Mouse (Mus musculus) limb, embryonic 14.5 days (tissue): Measurements from ENCODE around the gene Scrn3. TPM values are rescaled to one million over a fixed set of nuclear protein-coding genes. Genes with fewer than 3 reads are reported as not detected.

Experiments used
- ATAC-seq: fragments of 200-750 bp; cut with Nextera tagmentation; 2 replicates; pipeline ENCODE4 v1.8.0; 2017; ENCODE audit warnings: low read depth, moderate number of reproducible peaks, moderate TSS enrichment; ENCODE audit not compliant: low FRiP score
- DNase-seq: peaks from one replicate; pipeline ENCODE4 v3.0.0-alpha.2; 2015; ENCODE audit warnings: low spot score
- H3K27ac ChIP-seq: fragments of 300-500 bp; sonication (generic); replicated peaks from 2 replicates; pipeline ENCODE4 v1.5.1; 2014; ENCODE audit warnings: low read depth, mild to moderate bottlenecking, low read length, moderate library complexity, mixed read lengths
- H3K27me3 ChIP-seq: fragments of 300-500 bp; sonication (generic); 2 replicates; pipeline ENCODE4 v1.6.1; 2014; ENCODE audit warnings: low read length, mixed read lengths; ENCODE audit not compliant: control insufficient read depth, insufficient read depth
- H3K36me3 ChIP-seq: fragments of 300-500 bp; sonication (generic); 2 replicates; pipeline ENCODE4 v1.6.1; 2014; ENCODE audit warnings: mild to moderate bottlenecking, low read length, moderate library complexity, mixed read lengths; ENCODE audit not compliant: control insufficient read depth, insufficient read depth
- H3K4me1 ChIP-seq: fragments of 300-500 bp; sonication (generic); 2 replicates; pipeline ENCODE4 v1.6.1; 2014; ENCODE audit warnings: antibody characterized with exemption, low read length, mixed read lengths; ENCODE audit not compliant: control insufficient read depth, insufficient read depth
- H3K4me2 ChIP-seq: fragments of 300-500 bp; sonication (generic); replicated peaks from 2 replicates; pipeline ENCODE4 v1.6.1; 2014; ENCODE audit warnings: low read depth, mild to moderate bottlenecking, low read length, moderate library complexity; ENCODE audit not compliant: severe bottlenecking
- H3K4me3 ChIP-seq: fragments of 300-500 bp; sonication (generic); replicated peaks from 2 replicates; pipeline ENCODE4 v1.5.1; 2014; ENCODE audit warnings: low read length
- H3K9ac ChIP-seq: fragments of 300-500 bp; sonication (generic); 2 replicates; pipeline ENCODE4 v1.6.1; 2014; ENCODE audit warnings: mild to moderate bottlenecking, low read depth, low read length, moderate library complexity; ENCODE audit not compliant: severe bottlenecking
- H3K9me3 ChIP-seq: fragments of 300-500 bp; sonication (generic); 2 replicates; pipeline ENCODE4 v1.6.1; 2016; ENCODE audit warnings: low read length; ENCODE audit not compliant: control insufficient read depth
- POLR2A ChIP-seq: fragments of 200-500 bp; IDR thresholded peaks from 2 replicates; pipeline ENCODE4 v1.8.0; 2012; ENCODE audit warnings: inconsistent platforms, mild to moderate bottlenecking, moderate library complexity, borderline replicate concordance; ENCODE audit not compliant: insufficient read depth, insufficient read length; ENCODE audit errors: extremely low read depth
- WGBS: fragments of 180-500 bp; shearing (Covaris S2); extraction: QIAGEN DNeasy Blood & Tissue Kit; methylation state at CpG from one replicate; pipeline ENCODE4 v1.1.7; 2014; 5-methylcytosine and 5-hydroxymethylcytosine counted together
- polyA plus RNA-seq, 2 experiments: library from polyadenylated mRNA; depleted of rRNA in 1 of 2; stranded (reverse) in 1 of 2; unstranded in 1 of 2; fragments of >200 nt; fragmentation: Nextera tagmentation in 1 of 2; extraction: Ambion mirVana in 1 of 2; gene quantifications; 2 replicates each; pipeline versions ENCODE4 v1.2.1 to v1.2.3; 2012 to 2014

Scrn3 gene
- polyA plus RNA-seq, 2 experiments, result 12.0 to 13.6 TPM

DNA sequence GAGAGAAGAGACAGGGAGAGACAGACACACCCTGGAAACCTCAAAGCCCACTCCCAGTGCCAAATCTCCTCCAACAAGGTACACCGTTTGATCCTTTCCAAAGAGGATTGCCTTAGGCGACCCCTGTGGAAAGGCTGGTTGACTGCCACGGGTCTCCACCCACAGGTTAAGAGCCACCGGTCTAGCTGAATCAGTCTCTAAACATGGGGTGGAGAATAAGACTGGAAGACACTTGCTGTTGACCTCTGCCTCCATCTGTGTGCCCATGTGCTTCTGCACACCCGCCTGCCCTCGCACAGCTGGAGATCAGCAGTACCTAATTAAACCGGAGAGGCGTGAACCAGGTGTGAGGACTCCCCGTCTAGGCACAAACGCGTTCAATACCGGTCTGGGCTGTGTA is 10.6 kb downstream of the Scrn3 start:
- Histone ChIP-seq H3K9ac (no peak overlapping the region), H3K4me3 (no peak overlapping the region), H3K36me3 (0 out of 2 replicates have a peak, but pooled peaks cover 7% of the 10 kb centered on the region), H3K9me3 (no peaks in the 10 kb centered on the region), H3K27ac (no peak overlapping the region), H3K4me1 (no peaks in the 10 kb centered on the region), H3K4me2 (no peak overlapping the region), H3K27me3 (no peaks in the 10 kb centered on the region)
- no peak for TF ChIP-seq POLR2A
- WGBS, result 50% methylated on average over 12 of the region's 12 CpGs
- ATAC-seq (no peak), DNase-seq (no peak)

DNA sequence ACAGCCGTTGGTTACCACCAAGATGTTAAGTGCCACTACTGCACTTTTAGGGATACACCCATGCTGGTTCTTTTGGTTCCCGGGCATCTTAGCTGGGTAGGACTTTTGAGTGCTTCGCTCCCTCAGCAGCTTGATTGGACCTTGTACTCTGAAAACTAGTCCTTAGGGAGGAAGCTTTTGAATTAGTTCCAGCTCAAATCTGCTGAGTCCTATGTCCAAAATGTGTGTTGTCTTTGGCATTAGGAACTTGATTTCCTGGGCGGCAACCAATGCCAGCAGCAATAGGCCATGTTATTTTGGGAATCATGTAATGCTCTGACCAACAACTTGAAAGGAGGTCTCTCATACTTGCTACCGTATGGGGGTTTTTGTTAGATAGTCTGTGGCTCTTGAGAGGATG is 13.5 kb downstream of the Scrn3 start:
- Histone ChIP-seq H3K27ac (no peak overlapping the region), H3K4me3 (no peak overlapping the region), H3K27me3 (no peaks in the 10 kb centered on the region), H3K4me1 (no peaks in the 10 kb centered on the region), H3K4me2 (no peak overlapping the region), H3K36me3 (no peaks in the 10 kb centered on the region), H3K9ac (no peak overlapping the region), H3K9me3 (no peaks in the 10 kb centered on the region)
- ATAC-seq, result no peak
- no peak for DNase-seq
- 73% methylated on average over 5 of the region's 5 CpGs for WGBS
- TF ChIP-seq POLR2A, result no peak

DNA sequence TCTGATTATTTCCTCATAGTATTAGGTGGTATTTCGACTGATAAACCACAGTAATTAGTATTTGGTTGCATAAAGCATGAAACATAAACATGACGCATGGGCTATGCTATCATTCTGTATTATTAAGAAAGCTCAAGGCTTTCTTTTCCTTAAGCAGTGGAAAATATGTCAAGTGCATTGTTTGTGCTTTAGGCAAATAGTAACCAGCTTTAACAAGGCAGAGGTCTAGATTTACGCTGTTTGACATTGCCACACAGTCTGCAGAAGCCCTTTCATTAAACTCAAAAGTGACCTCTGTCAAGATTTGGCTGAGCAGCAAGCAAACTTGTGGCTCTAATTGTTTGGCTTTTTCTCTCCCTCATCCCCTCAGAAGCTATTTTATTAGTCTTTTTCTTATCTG is 23.5 kb downstream of the Scrn3 start:
- Histone ChIP-seq H3K9ac (no peak overlapping the region), H3K27me3 (no peaks in the 10 kb centered on the region), H3K36me3 (no peaks in the 10 kb centered on the region), H3K4me3 (no peak overlapping the region), H3K27ac (no peak overlapping the region), H3K4me2 (no peak overlapping the region), H3K4me1 (no peaks in the 10 kb centered on the region), H3K9me3 (no peaks in the 10 kb centered on the region)
- 86% methylated on average over 3 of the region's 3 CpGs for WGBS
- ATAC-seq (no peak), DNase-seq (no peak)
- no peak for TF ChIP-seq POLR2A

DNA sequence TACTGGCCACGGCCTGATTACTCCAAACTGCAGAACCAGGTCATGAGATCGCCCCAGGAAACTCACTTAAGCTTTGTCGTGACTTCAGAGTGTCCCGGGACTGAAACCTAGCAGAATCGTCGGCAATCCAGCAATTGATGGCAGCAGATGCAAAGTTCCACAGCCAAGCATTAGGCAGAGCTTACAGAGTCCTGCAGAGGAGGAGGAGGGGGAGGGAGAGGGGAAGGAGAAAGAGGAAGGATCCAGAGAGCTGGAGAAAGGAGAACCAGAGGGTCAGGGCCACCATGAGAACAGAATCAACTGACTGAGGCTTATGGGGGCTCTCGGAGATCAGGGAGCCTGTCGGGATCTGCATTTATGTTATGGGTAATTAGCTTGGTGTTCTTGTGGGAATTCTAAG is 26.0 kb downstream of the Scrn3 start:
- H3K9ac ChIP-seq, result no peak overlapping the region
- no peak overlapping the region for H3K4me3 ChIP-seq
- ATAC-seq (no peak), DNase-seq (no peak)
- H3K4me1 ChIP-seq, result no peaks in the 10 kb centered on the region
- TF ChIP-seq POLR2A, result no peak
- no peaks in the 10 kb centered on the region for H3K9me3 ChIP-seq
- 67% methylated on average over 8 of the region's 8 CpGs for WGBS
- no peaks in the 10 kb centered on the region for H3K36me3 ChIP-seq
- H3K27ac ChIP-seq, result no peak overlapping the region
- H3K27me3 ChIP-seq, result no peaks in the 10 kb centered on the region
- H3K4me2 ChIP-seq, result no peak overlapping the region

DNA sequence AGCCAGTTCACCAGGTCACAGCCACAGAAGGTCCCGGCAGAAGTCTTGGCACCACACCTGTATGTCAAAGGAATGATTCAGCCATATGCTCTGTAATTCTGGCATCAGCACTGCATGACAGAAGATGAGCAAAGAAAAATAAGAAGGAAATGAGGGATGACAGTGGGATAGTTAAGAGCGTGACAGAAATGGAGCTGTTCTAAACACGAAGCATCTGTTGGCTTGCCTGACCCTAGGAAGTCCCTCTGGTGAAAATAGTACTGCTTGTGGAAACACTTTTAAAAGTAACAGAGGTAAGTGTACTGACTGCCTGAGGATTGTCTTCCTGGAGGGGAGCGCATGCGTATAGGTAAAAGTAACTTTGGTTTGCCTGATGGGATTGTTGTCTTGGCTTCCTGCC is 31.3 kb downstream of the Scrn3 start:
- Histone ChIP-seq H3K4me2 (no peak overlapping the region), H3K27me3 (no peaks in the 10 kb centered on the region), H3K9ac (no peak overlapping the region), H3K36me3 (no peaks in the 10 kb centered on the region), H3K4me3 (no peak overlapping the region), H3K9me3 (no peaks in the 10 kb centered on the region), H3K27ac (no peak overlapping the region), H3K4me1 (peaks cover 4% of the 10 kb centered on the region)
- WGBS, result 98% methylated on average over 5 of the region's 5 CpGs
- DNase-seq (no peak), ATAC-seq (no peak)
- no peak for TF ChIP-seq POLR2A

DNA sequence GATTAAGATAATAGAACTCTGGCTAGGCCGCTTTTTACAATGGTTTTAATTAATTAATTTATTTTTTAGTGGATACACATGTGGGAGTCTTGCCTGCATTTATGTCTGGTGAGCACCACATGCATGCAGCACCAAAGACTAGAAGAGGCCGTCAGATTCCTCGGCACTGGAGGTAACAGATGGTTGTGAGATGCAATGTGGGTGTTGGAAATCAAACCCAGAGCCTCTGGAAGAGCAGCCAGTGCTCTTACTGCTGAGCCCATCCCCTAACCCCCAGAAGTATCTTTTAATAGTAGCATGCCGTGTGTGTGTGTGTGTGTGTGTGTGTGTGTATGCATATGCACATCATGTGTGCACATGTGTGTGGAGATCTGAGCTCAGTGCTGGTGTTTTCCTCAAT is 32.8 kb downstream of the Scrn3 start:
- 34% methylated on average over 4 of the region's 4 CpGs for WGBS
- no peak overlapping the region for H3K4me3 ChIP-seq
- no peak overlapping the region for H3K4me2 ChIP-seq
- DNase-seq (no peak), ATAC-seq (no peak)
- H3K36me3 ChIP-seq, result no peaks in the 10 kb centered on the region
- H3K9ac ChIP-seq, result no peak overlapping the region
- no peaks in the 10 kb centered on the region for H3K9me3 ChIP-seq
- no peak for TF ChIP-seq POLR2A
- H3K27ac ChIP-seq, result no peak overlapping the region
- H3K4me1 ChIP-seq, result peaks cover 4% of the 10 kb centered on the region
- H3K27me3 ChIP-seq, result no peaks in the 10 kb centered on the region
